Mouse (Mus musculus): ENCODE data around the gene Tnip2. TPM values are rescaled to one million over a fixed set of nuclear protein-coding genes. Genes with fewer than 3 reads are reported as not detected.

Gene Tnip2
- polyA plus RNA-seq, 1 experiment from 2014 or later, result 7.1 TPM

GRCm38 (mm10) chr5:34488741-34489417 is 24.9 kb downstream of the Tnip2 start:
- ATAC-seq (ENCODE audit: low FRiP score), result no peak
- Histone ChIP-seq H3K27me3 (no peaks in the 10 kb centered on the region), H3K36me3 (peaks cover 30% of the 10 kb centered on the region), H3K4me2 (replicated peaks) (no peak overlapping the region), H3K27ac (no peak overlapping the region), H3K9me3 (replicated peaks) (no peaks in the 10 kb centered on the region), H3K4me1 (no peaks in the 10 kb centered on the region), H3K9ac (no peak overlapping the region), H3K4me3 (no peak overlapping the region)
- 78% methylated on average over 6 of the region's 6 CpGs for WGBS

GRCm38 (mm10) chr5:34487320-34488090 is 26.3 kb downstream of the Tnip2 start:
- no peak for ATAC-seq (ENCODE audit: low FRiP score)
- no peaks in the 10 kb centered on the region for H3K4me1 ChIP-seq
- H3K4me3 ChIP-seq, result no peak overlapping the region
- peaks cover 40% of the 10 kb centered on the region for H3K36me3 ChIP-seq
- H3K9me3 ChIP-seq (replicated peaks), result no peaks in the 10 kb centered on the region
- no peak overlapping the region for H3K27ac ChIP-seq
- no peak overlapping the region for H3K4me2 ChIP-seq (replicated peaks)
- WGBS, result 76% methylated on average over 6 of the region's 6 CpGs
- H3K27me3 ChIP-seq, result no peaks in the 10 kb centered on the region
- no peak overlapping the region for H3K9ac ChIP-seq

- Histone ChIP-seq H3K27me3 (no peaks in the 10 kb centered on the region), H3K4me3 (no peak overlapping the region), H3K4me2 (replicated peaks) (no peak overlapping the region), H3K4me1 (no peaks in the 10 kb centered on the region), H3K36me3 (peaks cover 55% of the 10 kb centered on the region), H3K9me3 (replicated peaks) (no peaks in the 10 kb centered on the region), H3K9ac (no peak overlapping the region), H3K27ac (no peak overlapping the region)
- ATAC-seq (ENCODE audit: low FRiP score), result no peak
- 94% methylated on average over 15 of the region's 15 CpGs for WGBS
Observed at GRCm38 (mm10) chr5:34485731-34486130, 28.1 kb downstream of the Tnip2 start.

GRCm38 (mm10) chr5:34480926-34481325 is 32.9 kb downstream of the Tnip2 start:
- H3K9ac ChIP-seq, result no peak overlapping the region
- ATAC-seq (ENCODE audit: low FRiP score), result no peak
- H3K27me3 ChIP-seq, result no peaks in the 10 kb centered on the region
- H3K36me3 ChIP-seq, result peaks cover 87% of the 10 kb centered on the region
- no peaks in the 10 kb centered on the region for H3K4me1 ChIP-seq
- H3K4me3 ChIP-seq, result no peak overlapping the region
- 87% methylated on average over 3 of the region's 3 CpGs for WGBS
- H3K27ac ChIP-seq, result no peak overlapping the region
- no peak overlapping the region for H3K4me2 ChIP-seq (replicated peaks)
- H3K9me3 ChIP-seq (replicated peaks), result no peaks in the 10 kb centered on the region

- ATAC-seq (ENCODE audit: low FRiP score), result no peak
- H3K36me3 ChIP-seq, result peaks cover 47% of the 10 kb centered on the region
- H3K9me3 ChIP-seq (replicated peaks), result no peaks in the 10 kb centered on the region
- H3K27me3 ChIP-seq, result no peaks in the 10 kb centered on the region
- no peaks in the 10 kb centered on the region for H3K4me1 ChIP-seq
- H3K4me3 ChIP-seq, result no peak overlapping the region
- H3K27ac ChIP-seq, result no peak overlapping the region
- WGBS, result 95% methylated on average over 2 of the region's 2 CpGs
- no peak overlapping the region for H3K4me2 ChIP-seq (replicated peaks)
- no peak overlapping the region for H3K9ac ChIP-seq
Observed at GRCm38 (mm10) chr5:34468039-34468775, 45.6 kb downstream of the Tnip2 start.

- 98% methylated on average over 2 of the region's 2 CpGs for WGBS
- H3K36me3 ChIP-seq, result peaks cover 57% of the 10 kb centered on the region
- H3K27me3 ChIP-seq, result no peaks in the 10 kb centered on the region
- H3K9ac ChIP-seq, result no peak overlapping the region
- H3K4me2 ChIP-seq (replicated peaks), result no peak overlapping the region
- no peaks in the 10 kb centered on the region for H3K4me1 ChIP-seq
- no peak for ATAC-seq (ENCODE audit: low FRiP score)
- H3K27ac ChIP-seq, result no peak overlapping the region
- no peak overlapping the region for H3K4me3 ChIP-seq
- H3K9me3 ChIP-seq (replicated peaks), result no peaks in the 10 kb centered on the region
Observed at GRCm38 (mm10) chr5:34466648-34467047, 47.1 kb downstream of the Tnip2 start.

- H3K4me1 ChIP-seq, result no peaks in the 10 kb centered on the region
- H3K27ac ChIP-seq, result no peak overlapping the region
- 82% methylated on average over 1 of the region's 1 CpGs for WGBS
- H3K4me3 ChIP-seq, result no peak overlapping the region
- ATAC-seq (ENCODE audit: low FRiP score), result no peak
- H3K9ac ChIP-seq, result no peak overlapping the region
- peaks cover 63% of the 10 kb centered on the region for H3K36me3 ChIP-seq
- H3K4me2 ChIP-seq (replicated peaks), result no peak overlapping the region
- H3K9me3 ChIP-seq (replicated peaks), result no peaks in the 10 kb centered on the region
- H3K27me3 ChIP-seq, result no peaks in the 10 kb centered on the region
Observed at GRCm38 (mm10) chr5:34466079-34466478, 47.7 kb downstream of the Tnip2 start.

- Histone ChIP-seq H3K4me3 (no peak overlapping the region), H3K36me3 (peaks cover 87% of the 10 kb centered on the region), H3K4me1 (no peaks in the 10 kb centered on the region), H3K9ac (no peak overlapping the region), H3K27me3 (no peaks in the 10 kb centered on the region), H3K27ac (no peak overlapping the region), H3K4me2 (replicated peaks) (no peak overlapping the region), H3K9me3 (replicated peaks) (no peaks in the 10 kb centered on the region)
- no peak for ATAC-seq (ENCODE audit: low FRiP score)
- 87% methylated on average over 6 of the region's 6 CpGs for WGBS
Observed at GRCm38 (mm10) chr5:34461841-34462240, 52.0 kb downstream of the Tnip2 start.

GRCm38 (mm10) chr5:34461294-34461693 is 52.5 kb downstream of the Tnip2 start:
- Histone ChIP-seq H3K36me3 (peaks cover 85% of the 10 kb centered on the region), H3K4me2 (replicated peaks) (no peak overlapping the region), H3K4me3 (no peak overlapping the region), H3K9ac (no peak overlapping the region), H3K27ac (no peak overlapping the region), H3K4me1 (no peaks in the 10 kb centered on the region), H3K27me3 (no peaks in the 10 kb centered on the region), H3K9me3 (replicated peaks) (no peaks in the 10 kb centered on the region)
- WGBS, result 96% methylated on average over 4 of the region's 4 CpGs
- no peak for ATAC-seq (ENCODE audit: low FRiP score)

- Histone ChIP-seq H3K9me3 (replicated peaks) (no peaks in the 10 kb centered on the region), H3K4me3 (no peak overlapping the region), H3K36me3 (peaks cover 62% of the 10 kb centered on the region), H3K4me1 (no peaks in the 10 kb centered on the region), H3K27ac (no peak overlapping the region), H3K27me3 (no peaks in the 10 kb centered on the region), H3K4me2 (replicated peaks) (no peak overlapping the region), H3K9ac (no peak overlapping the region)
- ATAC-seq (ENCODE audit: low FRiP score), result no peak
- WGBS, result 91% methylated on average over 1 of the region's 1 CpGs
Observed at GRCm38 (mm10) chr5:34458994-34459393, 54.8 kb downstream of the Tnip2 start.

- H3K4me1 ChIP-seq, result no peaks in the 10 kb centered on the region
- H3K27me3 ChIP-seq, result no peaks in the 10 kb centered on the region
- no peaks in the 10 kb centered on the region for H3K9me3 ChIP-seq (replicated peaks)
- peaks cover 67% of the 10 kb centered on the region for H3K36me3 ChIP-seq
- WGBS, result 85% methylated on average over 9 of the region's 9 CpGs
- no peak overlapping the region for H3K4me3 ChIP-seq
- H3K27ac ChIP-seq, result no peak overlapping the region
- no peak for ATAC-seq (ENCODE audit: low FRiP score)
- H3K9ac ChIP-seq, result no peak overlapping the region
- H3K4me2 ChIP-seq (replicated peaks), result no peak overlapping the region
Observed at GRCm38 (mm10) chr5:34446207-34446606, 67.6 kb downstream of the Tnip2 start.

Measured in hindbrain, embryonic 12.5 days (tissue).